Mouse (Mus musculus) activated CD4-positive, CD25-positive, alpha-beta regulatory T cell, adult 9 weeks (primary cell): ENCODE data around the gene Fam162b. TPM values are rescaled to one million over a fixed set of nuclear protein-coding genes. Genes with fewer than 3 reads are reported as not detected.

Source experiments
- polyA plus RNA-seq: library from polyadenylated mRNA; unstranded; fragments of 100-300 nt; shearing (Covaris generic); gene quantifications from one replicate; pipeline ENCODE4 v1.2.1, GENCODE M21; 2017

Fam162b gene
- polyA plus RNA-seq: not detected

GRCm38 (mm10) chr10:51590139-51590574 is at the start of gene Fam162b:
Gene Fam162b, minus strand, starts transcription at chr10:51590517.

DNA sequence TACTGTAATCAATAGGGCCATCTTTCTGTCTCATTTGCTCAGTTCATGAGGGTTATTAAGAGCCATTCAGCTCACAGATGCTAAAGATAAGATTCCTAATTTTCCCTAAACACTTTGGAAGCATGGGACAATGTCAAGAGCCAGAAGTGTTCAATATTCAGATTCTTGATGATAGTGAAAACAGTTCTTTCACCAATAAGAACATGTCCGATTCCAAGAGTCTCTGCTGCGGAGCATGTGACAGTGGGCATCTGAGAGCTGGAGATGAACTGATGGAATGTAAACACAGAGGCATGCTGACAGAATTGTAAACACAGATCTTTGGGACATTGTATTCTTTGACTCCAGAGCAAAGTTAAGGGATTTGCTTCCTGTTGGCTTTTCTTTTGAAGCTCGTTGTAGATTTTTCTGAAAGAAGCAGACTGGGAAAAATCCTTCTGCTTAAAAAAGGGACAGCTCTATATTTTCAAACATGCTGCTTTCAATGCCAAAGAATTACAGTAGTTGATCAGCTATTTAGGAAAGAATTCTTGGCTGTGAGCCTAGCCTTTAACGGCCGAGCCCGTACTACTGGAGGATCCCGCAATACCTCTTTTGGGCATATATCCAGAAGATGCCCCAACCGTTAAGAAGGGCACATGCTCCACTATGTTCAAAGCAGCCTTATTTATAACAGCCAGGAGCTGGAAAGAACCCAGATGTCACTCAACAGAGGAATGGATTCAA is 41.3 kb upstream of the Fam162b start, which contains the start of gene Gprc6a:
Gene Gprc6a, minus strand, starts transcription at position 51 of the 726 bp plus-strand sequence.

Other genes with a start within 250 kb of the Fam162b start
- gene Gm49339, start 109.9 kb downstream of the Fam162b start, polyA plus RNA-seq: 18.2 TPM
- gene Lilr4b, start 109.9 kb downstream of the Fam162b start, polyA plus RNA-seq: 41.9 TPM
- gene Lilrb4a, start 99.6 kb downstream of the Fam162b start, polyA plus RNA-seq: 93.0 TPM
- not detected for gene Gprc6a, start 40.9 kb upstream of the Fam162b start, polyA plus RNA-seq
- not detected for gene Rfx6, start 87.2 kb upstream of the Fam162b start, polyA plus RNA-seq